Mouse (Mus musculus) forebrain, embryonic 11.5 days (tissue): ENCODE measurements around the gene Habp4. TPM values are rescaled to one million over a fixed set of nuclear protein-coding genes. Genes with fewer than 3 reads are reported as not detected.

ENCODE experiments used
- ATAC-seq: fragments of 200-750 bp; cut with Nextera tagmentation; replicated peaks from 2 replicates; pipeline ENCODE4 v1.8.0; 2017; ENCODE audit warnings: moderate TSS enrichment; ENCODE audit not compliant: low FRiP score
- DNase-seq: peaks from one replicate; pipeline ENCODE4 v3.0.0-alpha.2; 2017; ENCODE audit warnings: low spot score
- H3K27ac ChIP-seq: fragments of 300-500 bp; sonication (generic); 2 replicates; pipeline ENCODE4 v1.5.1; 2014; ENCODE audit warnings: low read depth, low read length
- H3K27me3 ChIP-seq: fragments of 300-500 bp; sonication (generic); 2 replicates; pipeline ENCODE4 v1.6.1; 2014; ENCODE audit warnings: mild to moderate bottlenecking, low read length, mixed read lengths; ENCODE audit not compliant: control insufficient read depth, insufficient read depth
- H3K36me3 ChIP-seq: fragments of 300-500 bp; sonication (generic); 2 replicates; pipeline ENCODE4 v1.6.1; 2014; ENCODE audit warnings: mild to moderate bottlenecking, low read length, moderate library complexity, mixed read lengths; ENCODE audit not compliant: control insufficient read depth, insufficient read depth
- H3K4me1 ChIP-seq: fragments of 300-500 bp; sonication (generic); replicated peaks from 2 replicates; pipeline ENCODE4 v1.6.1; 2014; ENCODE audit warnings: low read length, mixed read lengths; ENCODE audit not compliant: control insufficient read depth, insufficient read depth
- H3K4me2 ChIP-seq: fragments of 300-500 bp; sonication (generic); 2 replicates; pipeline ENCODE4 v1.6.1; 2014; ENCODE audit warnings: low read depth, mild to moderate bottlenecking, low read length, moderate library complexity, mixed read lengths; ENCODE audit not compliant: severe bottlenecking
- H3K4me3 ChIP-seq: fragments of 300-500 bp; sonication (generic); 2 replicates; pipeline ENCODE4 v1.5.1; 2014; ENCODE audit warnings: low read depth, low read length
- H3K9ac ChIP-seq: fragments of 300-500 bp; sonication (generic); 2 replicates; pipeline ENCODE4 v1.6.1; 2014; ENCODE audit warnings: low read length
- H3K9me3 ChIP-seq: fragments of 300-500 bp; sonication (generic); 2 replicates; pipeline ENCODE4 v1.6.1; 2016; ENCODE audit warnings: low read length, mixed read lengths; ENCODE audit not compliant: control insufficient read depth
- WGBS: fragments of 180-500 bp; shearing (Covaris S2); extraction: QIAGEN DNeasy Blood & Tissue Kit; methylation state at CpG from one replicate; pipeline ENCODE4 v1.1.7; 2014; 5-methylcytosine and 5-hydroxymethylcytosine counted together
- polyA plus RNA-seq: library from polyadenylated mRNA; unstranded; fragments of >200 nt; fragmentation: Nextera tagmentation; extraction: Ambion mirVana; gene quantifications from 2 replicates; pipeline ENCODE4 v1.2.1, GENCODE M21; 2014

Gene Habp4
- polyA plus RNA-seq, 1 experiment from 2014 or later, result 20.4 TPM

DNA sequence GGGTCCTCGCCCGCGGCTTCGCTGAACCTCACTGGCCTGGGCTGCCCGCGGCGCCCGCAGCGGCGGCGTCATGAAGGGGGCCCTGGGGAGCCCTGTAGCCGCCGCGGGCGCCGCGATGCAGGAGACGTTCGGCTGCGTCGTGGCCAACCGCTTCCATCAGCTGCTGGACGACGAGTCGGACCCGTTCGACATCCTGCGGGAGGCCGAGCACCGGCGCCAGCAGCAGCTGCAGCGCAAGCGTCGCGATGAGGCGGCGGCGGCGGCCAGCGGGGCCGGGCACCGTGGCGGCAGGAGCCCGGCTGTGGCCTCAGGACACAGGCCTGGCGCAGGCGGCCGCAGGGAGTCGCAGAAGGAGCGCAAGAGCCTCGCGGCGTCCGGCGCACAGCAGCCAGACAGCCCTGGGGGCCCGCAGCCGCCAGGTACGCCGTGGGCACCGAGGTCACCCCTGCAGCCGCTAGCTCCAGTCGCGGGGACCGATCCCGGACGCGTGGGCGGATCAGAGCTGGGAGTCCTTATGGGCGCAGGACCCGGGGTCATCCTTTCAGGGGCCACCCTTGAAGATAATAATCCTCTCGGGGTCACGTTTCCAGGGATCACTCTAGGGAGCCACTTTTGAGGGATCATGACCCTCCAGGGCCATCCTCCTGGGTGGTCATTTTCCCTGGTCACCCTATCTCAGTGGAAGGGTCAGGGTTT, 440 bp downstream of the Habp4 start:
- peaks cover 2% of the 10 kb centered on the region; the same call in 1 of the 2 replicates for H3K27me3 ChIP-seq
- peak overlapping the region; percentile 48; the same call in 1 of the 2 replicates for H3K27ac ChIP-seq
- peak overlapping the region; percentile 78 for H3K9ac ChIP-seq
- no peaks in the 10 kb centered on the region for H3K36me3 ChIP-seq
- peak; percentile 73 for ATAC-seq
- peak overlapping the region; percentile 73 for H3K4me3 ChIP-seq
- DNase-seq, result no peak
- peaks cover 9% of the 10 kb centered on the region for H3K4me1 ChIP-seq
- no peaks in the 10 kb centered on the region; the same call in 1 of the 2 replicates for H3K9me3 ChIP-seq
- WGBS, result under 1% methylated on average over 65 of the region's 71 CpGs
- peak overlapping the region; percentile 98 for H3K4me2 ChIP-seq

DNA sequence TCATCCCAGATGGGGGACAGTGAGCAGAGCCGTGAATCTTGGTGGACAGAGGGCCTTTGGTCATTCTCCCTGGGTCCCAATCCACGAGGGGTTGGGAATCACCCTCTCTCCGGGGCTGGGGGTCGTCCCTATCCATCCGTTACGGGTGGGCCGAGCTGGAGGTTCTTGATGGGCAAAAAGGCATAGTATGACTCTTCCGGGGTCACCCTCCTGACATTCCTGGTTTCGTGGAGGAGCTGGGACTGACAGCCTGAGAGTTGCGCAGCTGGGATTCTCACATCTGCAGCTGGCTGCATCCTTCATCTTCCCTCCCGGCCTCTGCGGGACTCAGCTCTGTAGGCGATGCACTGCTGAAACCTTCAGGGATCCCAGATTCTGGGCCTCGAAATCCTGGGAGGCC, 1.0 kb downstream of the Habp4 start:
- DNase-seq, result peak; percentile 61

GRCm38 (mm10) chr13:64163147-64163715, 1.6 kb downstream of the Habp4 start:
- Histone ChIP-seq H3K4me3 (peak overlapping the region; percentile 73), H3K27me3 (peaks cover 2% of the 10 kb centered on the region; the same call in 1 of the 2 replicates), H3K9ac (peak overlapping the region; percentile 78), H3K4me1 (peaks cover 9% of the 10 kb centered on the region), H3K4me2 (peak overlapping the region; percentile 98), H3K9me3 (no peaks in the 10 kb centered on the region; the same call in 1 of the 2 replicates), H3K36me3 (no peaks in the 10 kb centered on the region), H3K27ac (no peak overlapping the region)
- DNase-seq (no peak), ATAC-seq (no peak)
- 26% methylated on average over 13 of the region's 13 CpGs for WGBS

More for the DNA sequence above, 1.0 kb downstream of the Habp4 start:
- 0 out of 2 replicates have a peak, but pooled peaks have one; percentile 6 for ATAC-seq
- Histone ChIP-seq H3K4me2 (peak overlapping the region; percentile 98), H3K9ac (peak overlapping the region; percentile 78), H3K4me1 (peaks cover 9% of the 10 kb centered on the region), H3K4me3 (peak overlapping the region; percentile 73), H3K27ac (no peak overlapping the region), H3K27me3 (peaks cover 2% of the 10 kb centered on the region; the same call in 1 of the 2 replicates), H3K9me3 (no peaks in the 10 kb centered on the region; the same call in 1 of the 2 replicates), H3K36me3 (no peaks in the 10 kb centered on the region)
- WGBS, result 0% methylated on average over 14 of the region's 14 CpGs

DNA sequence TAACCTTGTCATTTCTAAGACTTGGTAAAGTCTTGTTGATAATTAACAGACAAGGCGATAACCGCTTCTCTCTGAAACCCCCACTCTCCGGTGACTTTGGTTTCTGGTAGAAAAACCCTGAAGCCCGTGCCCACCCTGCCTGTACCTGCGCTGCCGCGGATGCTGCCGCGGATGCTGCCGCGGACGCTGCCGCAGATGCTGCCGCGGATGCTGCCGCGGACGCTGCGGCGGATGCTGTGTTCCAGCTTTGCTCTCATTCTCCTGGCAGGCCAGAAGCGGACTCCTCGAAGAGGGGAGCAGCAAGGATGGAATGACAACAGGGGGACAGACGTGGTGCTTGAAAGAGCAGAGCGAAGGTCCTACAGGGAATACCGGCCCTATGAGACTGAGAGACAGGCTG, 8.1 kb downstream of the Habp4 start:
- DNase-seq (no peak), ATAC-seq (no peak)
- no peaks in the 10 kb centered on the region for H3K36me3 ChIP-seq
- no peak overlapping the region for H3K9ac ChIP-seq
- 99% methylated on average over 25 of the region's 25 CpGs for WGBS
- no peaks in the 10 kb centered on the region for H3K4me1 ChIP-seq
- no peak overlapping the region for H3K4me2 ChIP-seq
- H3K27ac ChIP-seq, result no peak overlapping the region
- no peaks in the 10 kb centered on the region for H3K27me3 ChIP-seq
- H3K9me3 ChIP-seq, result peaks cover 27% of the 10 kb centered on the region
- no peak overlapping the region for H3K4me3 ChIP-seq

- no peak overlapping the region for H3K4me2 ChIP-seq
- no peak overlapping the region for H3K4me3 ChIP-seq
- no peak for DNase-seq
- no peaks in the 10 kb centered on the region; the same call in 1 of the 2 replicates for H3K36me3 ChIP-seq
- H3K9me3 ChIP-seq, result no peaks in the 10 kb centered on the region
- H3K27me3 ChIP-seq, result no peaks in the 10 kb centered on the region
- no peak for ATAC-seq
- H3K9ac ChIP-seq, result no peak overlapping the region
- H3K4me1 ChIP-seq, result no peaks in the 10 kb centered on the region
- WGBS, result 81% methylated on average over 7 of the region's 7 CpGs
- H3K27ac ChIP-seq, result no peak overlapping the region
These were observed 16.4 kb downstream of the Habp4 start for GRCm38 (mm10) chr13:64178000-64178399.

GRCm38 (mm10) chr13:64178746-64179652, 17.4 kb downstream of the Habp4 start:
- H3K4me3 ChIP-seq, result no peak overlapping the region
- no peak overlapping the region for H3K9ac ChIP-seq
- DNase-seq (no peak), ATAC-seq (no peak)
- no peaks in the 10 kb centered on the region; the same call in 1 of the 2 replicates for H3K36me3 ChIP-seq
- H3K4me2 ChIP-seq, result no peak overlapping the region
- no peak overlapping the region for H3K27ac ChIP-seq
- no peaks in the 10 kb centered on the region for H3K4me1 ChIP-seq
- no peaks in the 10 kb centered on the region for H3K9me3 ChIP-seq
- WGBS, result 65% methylated on average over 13 of the region's 13 CpGs
- no peaks in the 10 kb centered on the region for H3K27me3 ChIP-seq

- DNase-seq (no peak), ATAC-seq (no peak)
- no peaks in the 10 kb centered on the region for H3K27me3 ChIP-seq
- no peaks in the 10 kb centered on the region for H3K4me1 ChIP-seq
- 88% methylated on average over 4 of the region's 4 CpGs for WGBS
- H3K9ac ChIP-seq, result no peak overlapping the region
- H3K9me3 ChIP-seq, result no peaks in the 10 kb centered on the region
- no peak overlapping the region for H3K4me2 ChIP-seq
- no peaks in the 10 kb centered on the region; the same call in 1 of the 2 replicates for H3K36me3 ChIP-seq
- no peak overlapping the region for H3K4me3 ChIP-seq
- H3K27ac ChIP-seq, result no peak overlapping the region
These were observed 18.7 kb downstream of the Habp4 start for GRCm38 (mm10) chr13:64180300-64180699.

- WGBS, result 88% methylated on average over 3 of the region's 3 CpGs
These were observed 19.3 kb downstream of the Habp4 start for GRCm38 (mm10) chr13:64180888-64181287.

More at GRCm38 (mm10) chr13:64180888-64181287, 19.3 kb downstream of the Habp4 start:
- Histone ChIP-seq H3K9ac (no peak overlapping the region), H3K27ac (no peak overlapping the region), H3K9me3 (no peaks in the 10 kb centered on the region), H3K36me3 (no peaks in the 10 kb centered on the region; the same call in 1 of the 2 replicates), H3K27me3 (no peaks in the 10 kb centered on the region), H3K4me2 (no peak overlapping the region), H3K4me3 (no peak overlapping the region), H3K4me1 (no peaks in the 10 kb centered on the region)
- no peak for ATAC-seq
- no peak for DNase-seq
